Mouse (Mus musculus): ENCODE data around the gene Zfp646. TPM values are rescaled to one million over a fixed set of nuclear protein-coding genes. Genes with fewer than 3 reads are reported as not detected.
A peak's percentile ranks its signal among the peaks of the same experiment; 100 is the strongest.

Zfp646 gene
- polyA plus RNA-seq, 1 experiment from 2014 or later = 9.3 TPM

GRCm38 (mm10) chr7:127866434-127866833 is 9.6 kb upstream of the Zfp646 start:
- WGBS = 95% methylated on average over 12 of the region's 12 CpGs
- H3K4me1 ChIP-seq (replicated peaks) = peaks cover 13% of the 10 kb centered on the region
- H3K4me2 ChIP-seq = no peak overlapping the region
- 0 out of 2 replicates have a peak, but pooled peaks have one; percentile 51 for ATAC-seq (ENCODE audit: low FRiP score, low read depth)
- no peaks in the 10 kb centered on the region for H3K27me3 ChIP-seq
- peaks cover 41% of the 10 kb centered on the region for H3K36me3 ChIP-seq
- H3K27ac ChIP-seq (replicated peaks) = no peak overlapping the region
- no peaks in the 10 kb centered on the region for H3K9me3 ChIP-seq
- H3K4me3 ChIP-seq = no peak overlapping the region
- H3K9ac ChIP-seq = no peak overlapping the region

GRCm38 (mm10) chr7:127867641-127868040 is 8.4 kb upstream of the Zfp646 start:
- ATAC-seq (ENCODE audit: low FRiP score, low read depth) = no peak
- Histone ChIP-seq H3K9ac (no peak overlapping the region), H3K27ac (replicated peaks) (no peak overlapping the region), H3K9me3 (no peaks in the 10 kb centered on the region), H3K36me3 (peaks cover 38% of the 10 kb centered on the region), H3K27me3 (no peaks in the 10 kb centered on the region), H3K4me1 (replicated peaks) (peaks cover 13% of the 10 kb centered on the region), H3K4me2 (no peak overlapping the region), H3K4me3 (no peak overlapping the region)
- WGBS = 97% methylated on average over 18 of the region's 18 CpGs

GRCm38 (mm10) chr7:127869149-127869810 is 6.7 kb upstream of the Zfp646 start:
- WGBS = 64% methylated on average over 3 of the region's 3 CpGs
- Histone ChIP-seq H3K36me3 (peaks cover 37% of the 10 kb centered on the region), H3K9ac (no peak overlapping the region), H3K4me1 (replicated peaks) (peaks cover 29% of the 10 kb centered on the region), H3K27ac (replicated peaks) (0 out of 2 replicates have a peak overlapping the region, but pooled peaks have one; percentile 8), H3K4me3 (no peak overlapping the region), H3K27me3 (no peaks in the 10 kb centered on the region), H3K9me3 (no peaks in the 10 kb centered on the region), H3K4me2 (no peak overlapping the region)
- no peak for ATAC-seq (ENCODE audit: low FRiP score, low read depth)

- Histone ChIP-seq H3K27me3 (no peaks in the 10 kb centered on the region), H3K4me1 (replicated peaks) (peaks cover 34% of the 10 kb centered on the region), H3K36me3 (peaks cover 32% of the 10 kb centered on the region), H3K9me3 (no peaks in the 10 kb centered on the region), H3K9ac (no peak overlapping the region), H3K4me3 (no peak overlapping the region), H3K4me2 (no peak overlapping the region), H3K27ac (replicated peaks) (no peak overlapping the region)
- WGBS = 83% methylated on average over 5 of the region's 5 CpGs
- ATAC-seq (ENCODE audit: low FRiP score, low read depth) = no peak
These were observed 5.7 kb upstream of the Zfp646 start for GRCm38 (mm10) chr7:127870136-127870821.

- no peaks in the 10 kb centered on the region for H3K9me3 ChIP-seq
- H3K4me2 ChIP-seq = peak overlapping the region; percentile 76
- H3K4me3 ChIP-seq = peak overlapping the region; percentile 90
- H3K27me3 ChIP-seq = no peaks in the 10 kb centered on the region
- 3% methylated on average over 20 of the region's 20 CpGs for WGBS
- peak; percentile 52 for ATAC-seq (ENCODE audit: low FRiP score, low read depth)
- H3K4me1 ChIP-seq (replicated peaks) = peaks cover 34% of the 10 kb centered on the region
- H3K9ac ChIP-seq = peak overlapping the region; percentile 96
- H3K36me3 ChIP-seq = peaks cover 23% of the 10 kb centered on the region
- peak overlapping the region; percentile 100 for H3K27ac ChIP-seq (replicated peaks)
These were observed 1.0 kb upstream of the Zfp646 start for GRCm38 (mm10) chr7:127874812-127875626.

GRCm38 (mm10) chr7:127875627-127876001 is 407 bp upstream of the Zfp646 start:
- Histone ChIP-seq H3K36me3 (peaks cover 25% of the 10 kb centered on the region), H3K4me1 (replicated peaks) (peaks cover 34% of the 10 kb centered on the region), H3K27ac (replicated peaks) (peak overlapping the region; percentile 100), H3K27me3 (no peaks in the 10 kb centered on the region), H3K9me3 (no peaks in the 10 kb centered on the region), H3K9ac (peak overlapping the region; percentile 96), H3K4me3 (peak overlapping the region; percentile 90), H3K4me2 (peak overlapping the region; percentile 76)
- WGBS = under 1% methylated on average over 31 of the region's 43 CpGs
- peak; percentile 96 for ATAC-seq (ENCODE audit: low FRiP score, low read depth)

- under 1% methylated on average over 60 of the region's 60 CpGs for WGBS
- Histone ChIP-seq H3K36me3 (peaks cover 33% of the 10 kb centered on the region), H3K9ac (peak within 1 kb of the TSS; percentile 96), H3K27me3 (no peaks in the 10 kb centered on the region), H3K4me3 (peak within 1 kb of the TSS; percentile 90), H3K27ac (replicated peaks) (peak within 1 kb of the TSS; percentile 100), H3K9me3 (no peaks in the 10 kb centered on the region), H3K4me1 (replicated peaks) (peaks cover 34% of the 10 kb centered on the region), H3K4me2 (peak within 1 kb of the TSS; percentile 76)
- peak; percentile 69 for ATAC-seq (ENCODE audit: low FRiP score, low read depth)
These were observed 687 bp downstream of the Zfp646 start, which contains the start of gene Zfp668 for GRCm38 (mm10) chr7:127876467-127877348. Gene Zfp668 (minus strand): TSS chr7:127876828.

GRCm38 (mm10) chr7:127879301-127879700 is 3.3 kb downstream of the Zfp646 start:
- Histone ChIP-seq H3K36me3 (peaks cover 57% of the 10 kb centered on the region), H3K27ac (replicated peaks) (no peak overlapping the region), H3K4me3 (no peak overlapping the region), H3K4me2 (no peak overlapping the region), H3K4me1 (replicated peaks) (peaks cover 29% of the 10 kb centered on the region), H3K9me3 (no peaks in the 10 kb centered on the region), H3K27me3 (no peaks in the 10 kb centered on the region), H3K9ac (no peak overlapping the region)
- WGBS = 96% methylated on average over 9 of the region's 9 CpGs
- ATAC-seq (ENCODE audit: low FRiP score, low read depth) = no peak

GRCm38 (mm10) chr7:127880431-127880830 is 4.4 kb downstream of the Zfp646 start:
- Histone ChIP-seq H3K4me2 (no peak overlapping the region), H3K9ac (no peak overlapping the region), H3K4me1 (replicated peaks) (peaks cover 27% of the 10 kb centered on the region), H3K36me3 (peaks cover 66% of the 10 kb centered on the region), H3K9me3 (no peaks in the 10 kb centered on the region), H3K4me3 (no peak overlapping the region), H3K27me3 (no peaks in the 10 kb centered on the region), H3K27ac (replicated peaks) (no peak overlapping the region)
- ATAC-seq (ENCODE audit: low FRiP score, low read depth) = no peak
- 89% methylated on average over 12 of the region's 12 CpGs for WGBS

GRCm38 (mm10) chr7:127885951-127886350 is 9.9 kb downstream of the Zfp646 start:
- H3K36me3 ChIP-seq = peaks cover 83% of the 10 kb centered on the region
- no peaks in the 10 kb centered on the region for H3K27me3 ChIP-seq
- WGBS = 77% methylated on average over 6 of the region's 6 CpGs
- H3K9me3 ChIP-seq = no peaks in the 10 kb centered on the region
- ATAC-seq (ENCODE audit: low FRiP score, low read depth) = no peak
- H3K4me1 ChIP-seq (replicated peaks) = peaks cover 23% of the 10 kb centered on the region
- no peak overlapping the region for H3K4me3 ChIP-seq
- no peak overlapping the region for H3K4me2 ChIP-seq
- H3K27ac ChIP-seq (replicated peaks) = no peak overlapping the region
- H3K9ac ChIP-seq = no peak overlapping the region

GRCm38 (mm10) chr7:127886551-127886950 is 10.5 kb downstream of the Zfp646 start:
- ATAC-seq (ENCODE audit: low FRiP score, low read depth) = no peak
- Histone ChIP-seq H3K9me3 (no peaks in the 10 kb centered on the region), H3K4me1 (replicated peaks) (peaks cover 23% of the 10 kb centered on the region), H3K9ac (no peak overlapping the region), H3K4me2 (no peak overlapping the region), H3K36me3 (peaks cover 77% of the 10 kb centered on the region), H3K4me3 (no peak overlapping the region), H3K27ac (replicated peaks) (no peak overlapping the region), H3K27me3 (no peaks in the 10 kb centered on the region)
- 95% methylated on average over 6 of the region's 6 CpGs for WGBS
